Mouse (Mus musculus): Measurements from ENCODE around the gene Ykt6. TPM values are rescaled to one million over a fixed set of nuclear protein-coding genes. Genes with fewer than 3 reads are reported as not detected.

Ykt6 gene
- total RNA-seq, 2 experiments from 2014 or later: 46.7 to 50.4 TPM

Other genes starting within 250 kb of the Ykt6 start
- 10 to 100 TPM; 84.8 to 90.6 TPM for gene Mrps24, start 240.0 kb upstream of the Ykt6 start, total RNA-seq (2021)
- 10 to 100 TPM; 29.1 to 42.0 TPM for gene Urgcp, start 193.3 kb upstream of the Ykt6 start, total RNA-seq (2021)
- gene Dbnl, start 167.2 kb upstream of the Ykt6 start, total RNA-seq (2021): 10 to 100 TPM; 23.6 to 27.1 TPM
- gene Pgam2, start 152.0 kb upstream of the Ykt6 start, total RNA-seq (2021): 1,000 to 10,000 TPM; 2,411 to 2,775 TPM
- gene Polm, start 117.7 kb upstream of the Ykt6 start, total RNA-seq (2021): 1 to 10 TPM; 4.3 to 8.7 TPM
- gene Aebp1, start 93.7 kb upstream of the Ykt6 start, total RNA-seq (2021): 10 to 100 TPM; 46.5 to 59.8 TPM
- 10 to 100 TPM; 36.7 to 45.4 TPM for gene Pold2, start 77.4 kb upstream of the Ykt6 start, total RNA-seq (2021)
- gene Myl7, start 56.9 kb upstream of the Ykt6 start, total RNA-seq (2021): not detected
- not detected for gene Gck, start 5.6 kb upstream of the Ykt6 start, total RNA-seq (2021)
- 100 to 1,000 TPM; 188 to 190 TPM for gene Camk2b, start 110.7 kb downstream of the Ykt6 start, total RNA-seq (2021)
- gene A730071L15Rik, start 244.3 kb downstream of the Ykt6 start, total RNA-seq (2021): not detected
- gene Nudcd3, start 244.7 kb downstream of the Ykt6 start, total RNA-seq (2021): 10 to 100 TPM; 57.6 to 59.3 TPM